Mouse (Mus musculus) limb, embryonic 11.5 days (tissue): ENCODE measurements around the gene Nol10. TPM values are rescaled to one million over a fixed set of nuclear protein-coding genes. Genes with fewer than 3 reads are reported as not detected.

ENCODE experiments used
- ATAC-seq: fragments of 200-750 bp; cut with Nextera tagmentation; 2 replicates; pipeline ENCODE4 v1.8.0; 2017; ENCODE audit warnings: low read depth; ENCODE audit not compliant: insufficient number of reproducible peaks, low FRiP score, low TSS enrichment
- DNase-seq: peaks from one replicate; pipeline ENCODE4 v3.0.0-alpha.2; 2015; ENCODE audit warnings: low spot score
- H3K27ac ChIP-seq: fragments of 300-500 bp; sonication (generic); replicated peaks from 2 replicates; pipeline ENCODE4 v1.5.1; 2014; ENCODE audit warnings: low read depth, mild to moderate bottlenecking, low read length
- H3K27me3 ChIP-seq: fragments of 300-500 bp; sonication (generic); 2 replicates; pipeline ENCODE4 v1.6.1; 2014; ENCODE audit warnings: mild to moderate bottlenecking, low read length, mixed read lengths; ENCODE audit not compliant: control insufficient read depth, insufficient read depth
- H3K36me3 ChIP-seq: fragments of 300-500 bp; sonication (generic); 2 replicates; pipeline ENCODE4 v1.6.1; 2014; ENCODE audit warnings: mild to moderate bottlenecking, low read length, moderate library complexity, mixed read lengths; ENCODE audit not compliant: control insufficient read depth, insufficient read depth
- H3K4me1 ChIP-seq: fragments of 300-500 bp; sonication (generic); 2 replicates; pipeline ENCODE4 v1.6.1; 2014; ENCODE audit warnings: low read length, mixed read lengths; ENCODE audit not compliant: control insufficient read depth, insufficient read depth
- H3K4me2 ChIP-seq: fragments of 300-500 bp; sonication (generic); 2 replicates; pipeline ENCODE4 v1.6.1; 2014; ENCODE audit warnings: low read depth, mild to moderate bottlenecking, moderate library complexity; ENCODE audit not compliant: severe bottlenecking
- H3K4me3 ChIP-seq: fragments of 300-500 bp; sonication (generic); 2 replicates; pipeline ENCODE4 v1.5.1; 2014; ENCODE audit warnings: low read depth, low read length
- H3K9ac ChIP-seq: fragments of 300-500 bp; sonication (generic); 2 replicates; pipeline ENCODE4 v1.6.1; 2014; ENCODE audit warnings: mild to moderate bottlenecking, low read length
- H3K9me3 ChIP-seq: fragments of 300-500 bp; sonication (generic); 2 replicates; pipeline ENCODE4 v1.6.1; 2016; ENCODE audit warnings: low read length; ENCODE audit not compliant: control insufficient read depth
- WGBS: fragments of 180-500 bp; shearing (Covaris S2); extraction: QIAGEN DNeasy Blood & Tissue Kit; methylation state at CpG from one replicate; pipeline ENCODE4 v1.1.7; 2014; 5-methylcytosine and 5-hydroxymethylcytosine counted together
- polyA plus RNA-seq: library from polyadenylated mRNA; unstranded; fragments of >200 nt; fragmentation: Nextera tagmentation; extraction: Ambion mirVana; gene quantifications from 2 replicates; pipeline ENCODE4 v1.2.1, GENCODE M21; 2014

Nol10 gene
- polyA plus RNA-seq, 1 experiment from 2014 or later: 35.4 TPM

DNA sequence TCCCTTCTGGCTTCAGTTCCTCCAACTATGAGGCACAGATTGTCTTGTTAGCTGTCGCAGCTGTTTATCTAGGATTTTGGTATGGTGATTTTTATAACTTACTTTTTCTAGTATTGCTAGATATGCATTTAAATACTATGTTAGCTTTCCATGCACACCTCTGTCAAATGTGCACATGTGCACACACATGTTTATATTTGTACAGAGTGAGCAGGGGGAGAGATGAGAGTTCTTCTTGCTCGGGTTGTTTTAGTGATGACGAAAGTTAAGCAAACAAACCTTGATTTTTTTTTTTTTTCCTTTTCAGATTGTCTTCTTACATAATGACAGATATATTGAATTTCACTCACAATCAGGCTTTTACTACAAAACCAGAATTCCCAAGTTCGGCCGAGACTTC, 9.5 kb downstream of the Nol10 start:
- H3K27ac ChIP-seq: no peak overlapping the region
- no peak overlapping the region for H3K4me2 ChIP-seq
- H3K4me1 ChIP-seq: no peaks in the 10 kb centered on the region
- no peaks in the 10 kb centered on the region for H3K9me3 ChIP-seq
- H3K36me3 ChIP-seq: peaks cover 10% of the 10 kb centered on the region; the same call in 1 of the 2 replicates
- H3K27me3 ChIP-seq: no peaks in the 10 kb centered on the region
- DNase-seq: no peak
- ATAC-seq: no peak
- WGBS: 96% methylated on average over 5 of the region's 5 CpGs
- H3K9ac ChIP-seq: no peak overlapping the region
- no peak overlapping the region for H3K4me3 ChIP-seq

DNA sequence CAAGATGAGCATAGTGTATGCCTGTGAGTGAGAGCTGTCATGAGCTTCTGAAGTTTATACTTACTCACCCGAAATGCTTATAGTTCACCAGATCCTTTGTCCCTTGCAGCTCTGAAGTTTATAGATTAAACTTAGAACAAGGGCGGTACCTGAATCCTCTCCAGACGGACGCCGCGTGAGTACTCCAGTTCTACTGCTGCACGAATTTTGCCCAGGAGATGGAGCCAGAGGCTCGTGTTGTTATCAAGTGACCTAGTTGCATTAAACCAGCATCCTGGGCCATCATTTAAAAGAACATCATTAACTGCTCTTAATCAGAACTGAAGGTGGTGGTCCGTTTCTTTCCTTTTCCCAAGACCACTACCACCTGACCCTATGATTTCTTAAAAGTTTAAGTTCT, 10.7 kb downstream of the Nol10 start:
- no peak overlapping the region for H3K27ac ChIP-seq
- H3K9ac ChIP-seq: no peak overlapping the region
- no peaks in the 10 kb centered on the region for H3K9me3 ChIP-seq
- DNase-seq (no peak), ATAC-seq (no peak)
- H3K4me3 ChIP-seq: no peak overlapping the region
- no peaks in the 10 kb centered on the region for H3K4me1 ChIP-seq
- WGBS: 87% methylated on average over 9 of the region's 9 CpGs
- H3K36me3 ChIP-seq: peaks cover 16% of the 10 kb centered on the region
- no peaks in the 10 kb centered on the region for H3K27me3 ChIP-seq
- no peak overlapping the region for H3K4me2 ChIP-seq

DNA sequence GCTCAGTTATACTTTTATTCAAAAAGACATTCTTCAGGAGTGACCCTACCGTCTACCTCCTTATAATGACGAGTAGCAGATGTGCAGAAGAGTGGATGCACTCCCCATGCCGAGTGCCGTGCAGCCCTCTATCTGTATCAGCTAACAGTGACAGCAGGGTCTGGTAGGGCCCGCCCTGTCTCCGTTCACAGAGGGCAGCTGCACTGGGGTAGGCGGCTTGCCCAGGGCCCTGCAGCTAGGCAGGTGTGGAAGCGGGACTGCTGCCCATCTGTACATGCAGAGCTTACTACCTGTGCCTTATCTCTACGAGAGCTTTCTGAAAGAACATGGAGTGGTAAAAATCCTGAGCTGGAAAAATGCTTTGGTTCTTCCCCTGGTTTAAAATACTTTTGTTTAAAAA, 11.8 kb downstream of the Nol10 start:
- 90% methylated on average over 9 of the region's 9 CpGs for WGBS
- no peaks in the 10 kb centered on the region for H3K4me1 ChIP-seq
- 0 out of 2 replicates have a peak overlapping the region, but pooled peaks have one; percentile 22 for H3K27ac ChIP-seq
- peaks cover 16% of the 10 kb centered on the region for H3K36me3 ChIP-seq
- no peak overlapping the region for H3K4me3 ChIP-seq
- no peaks in the 10 kb centered on the region for H3K27me3 ChIP-seq
- H3K9ac ChIP-seq: no peak overlapping the region
- DNase-seq: no peak
- no peak overlapping the region for H3K4me2 ChIP-seq
- H3K9me3 ChIP-seq: no peaks in the 10 kb centered on the region
- ATAC-seq: no peak

DNA sequence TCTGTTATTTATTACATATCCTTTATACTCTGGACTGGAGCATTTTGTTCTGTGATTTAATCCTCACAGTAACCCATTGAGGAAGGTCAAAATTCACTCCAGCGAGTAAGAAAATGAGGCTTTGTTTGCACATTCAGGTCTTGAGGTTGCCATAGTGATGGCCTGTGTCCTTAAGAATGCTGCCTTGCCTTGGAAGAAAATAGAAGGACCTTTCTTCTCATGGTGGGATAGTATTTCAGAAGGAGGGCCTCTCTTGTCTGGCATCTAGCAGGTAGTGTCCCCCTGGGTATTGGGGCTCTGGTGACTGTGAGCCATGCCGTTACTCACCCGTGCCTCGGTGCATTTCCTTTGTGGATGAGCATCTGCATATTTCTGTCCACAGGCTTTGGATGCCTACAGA, 12.4 kb downstream of the Nol10 start:
- DNase-seq (no peak), ATAC-seq (no peak)
- Histone ChIP-seq H3K36me3 (peaks cover 14% of the 10 kb centered on the region), H3K4me1 (no peaks in the 10 kb centered on the region), H3K4me2 (no peak overlapping the region), H3K27ac (no peak overlapping the region), H3K9ac (no peak overlapping the region), H3K9me3 (no peaks in the 10 kb centered on the region), H3K27me3 (no peaks in the 10 kb centered on the region), H3K4me3 (no peak overlapping the region)
- 89% methylated on average over 4 of the region's 4 CpGs for WGBS

DNA sequence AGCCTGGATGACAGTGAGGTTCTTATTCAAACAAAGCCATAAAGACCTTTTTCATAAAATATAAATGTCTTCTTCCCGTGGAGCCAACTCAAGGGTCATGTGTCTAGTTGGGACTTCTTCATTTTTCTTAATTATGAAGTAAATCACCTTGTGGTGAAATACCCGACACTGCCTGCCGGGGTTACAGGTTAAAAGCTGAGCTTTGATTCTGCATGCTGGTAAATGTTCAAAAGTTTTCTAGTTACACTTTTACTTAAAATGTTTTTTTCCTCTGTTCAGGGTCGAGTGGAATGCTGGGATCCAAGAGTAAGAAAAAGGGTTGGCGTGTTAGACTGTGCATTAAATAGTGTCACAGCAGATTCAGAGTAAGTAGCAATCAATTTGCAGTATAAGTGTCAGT, 14.1 kb downstream of the Nol10 start:
- Histone ChIP-seq H3K4me3 (no peak overlapping the region), H3K27me3 (no peaks in the 10 kb centered on the region)
- WGBS: 93% methylated on average over 5 of the region's 5 CpGs

DNA sequence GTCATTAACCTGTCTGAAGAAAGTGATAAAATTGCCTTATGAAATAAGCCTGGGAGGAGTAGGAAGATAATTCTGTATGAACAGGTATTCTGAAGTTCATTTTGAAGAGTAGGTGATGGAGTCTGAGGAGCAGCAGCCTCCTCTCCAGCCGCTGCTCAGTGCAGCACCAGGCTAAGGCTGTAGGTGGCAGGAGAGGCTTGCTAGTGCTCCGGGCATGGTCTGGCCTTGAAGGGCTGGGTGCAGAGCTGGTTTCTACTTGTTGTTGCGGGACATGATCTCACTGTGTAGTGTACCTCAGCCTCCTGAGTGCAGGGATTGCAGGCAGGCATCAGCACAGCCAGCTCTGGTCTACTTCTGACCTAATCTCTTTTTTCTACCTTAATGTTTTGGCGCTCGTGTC, 18.7 kb downstream of the Nol10 start:
- WGBS: 78% methylated on average over 5 of the region's 5 CpGs
- H3K4me1 ChIP-seq: no peaks in the 10 kb centered on the region

More for the DNA sequence above, 14.1 kb downstream of the Nol10 start:
- peaks cover 14% of the 10 kb centered on the region for H3K36me3 ChIP-seq
- H3K27ac ChIP-seq: no peak overlapping the region
- no peaks in the 10 kb centered on the region for H3K4me1 ChIP-seq
- DNase-seq (no peak), ATAC-seq (no peak)
- H3K9me3 ChIP-seq: no peaks in the 10 kb centered on the region
- no peak overlapping the region for H3K9ac ChIP-seq
- H3K4me2 ChIP-seq: no peak overlapping the region

DNA sequence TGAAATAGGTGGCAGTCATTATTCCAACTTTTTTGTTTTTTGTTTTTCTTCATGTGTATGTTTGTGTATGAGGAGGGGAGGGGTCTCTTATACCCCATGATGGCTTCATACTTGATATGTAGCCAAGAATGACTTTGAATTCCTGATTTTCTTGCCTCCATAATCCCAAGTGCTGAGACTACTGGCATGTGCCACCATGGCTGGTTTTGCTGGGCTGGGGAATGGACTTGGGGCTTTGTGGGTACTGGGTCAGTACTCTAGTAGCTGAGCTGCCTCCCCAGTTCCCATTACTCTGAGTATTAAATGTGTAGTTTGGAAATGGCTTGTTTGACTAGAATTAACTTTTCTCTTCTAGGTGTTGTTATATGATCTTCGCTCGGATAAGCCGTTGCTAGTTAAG, 20.9 kb downstream of the Nol10 start:
- 100% methylated on average over 3 of the region's 3 CpGs for WGBS
- peaks cover 24% of the 10 kb centered on the region for H3K36me3 ChIP-seq
- no peaks in the 10 kb centered on the region for H3K27me3 ChIP-seq
- no peak for ATAC-seq
- H3K9me3 ChIP-seq: no peaks in the 10 kb centered on the region
- H3K27ac ChIP-seq: no peak overlapping the region
- H3K9ac ChIP-seq: no peak overlapping the region
- no peak for DNase-seq
- no peaks in the 10 kb centered on the region for H3K4me1 ChIP-seq
- H3K4me3 ChIP-seq: no peak overlapping the region
- H3K4me2 ChIP-seq: no peak overlapping the region

More for the DNA sequence above, 18.7 kb downstream of the Nol10 start:
- peak; percentile 55 for DNase-seq
- Histone ChIP-seq H3K27ac (no peak overlapping the region), H3K4me2 (no peak overlapping the region), H3K9me3 (no peaks in the 10 kb centered on the region), H3K36me3 (peaks cover 27% of the 10 kb centered on the region), H3K9ac (no peak overlapping the region), H3K4me3 (no peak overlapping the region), H3K27me3 (no peaks in the 10 kb centered on the region)
- no peak for ATAC-seq

- peaks cover 24% of the 10 kb centered on the region for H3K36me3 ChIP-seq
- DNase-seq (no peak), ATAC-seq (no peak)
- H3K4me3 ChIP-seq: no peak overlapping the region
- no peak overlapping the region for H3K27ac ChIP-seq
- 93% methylated on average over 7 of the region's 7 CpGs for WGBS
- H3K4me1 ChIP-seq: no peaks in the 10 kb centered on the region
- H3K9ac ChIP-seq: no peak overlapping the region
- no peaks in the 10 kb centered on the region for H3K27me3 ChIP-seq
- no peak overlapping the region for H3K4me2 ChIP-seq
- H3K9me3 ChIP-seq: no peaks in the 10 kb centered on the region
These were observed 21.5 kb downstream of the Nol10 start for GRCm38 (mm10) chr12:17369551-17370325.
